Mouse (Mus musculus): Measurements from ENCODE around the gene Usp53. TPM values are rescaled to one million over a fixed set of nuclear protein-coding genes. Genes with fewer than 3 reads are reported as not detected.

Gene Usp53
- 10.4 and 14.7 TPM in 2 replicates for polyA plus RNA-seq (2011; ENCODE audit: insufficient read length, low read depth, missing spikeins)

- Histone ChIP-seq H3K4me3 (ENCODE audit: insufficient read depth, low read length) (peak within 1 kb of the TSS; percentile 92), H3K27ac (ENCODE audit: insufficient read depth, low read length) (peak within 1 kb of the TSS; percentile 93), H3K4me1 (ENCODE audit: control insufficient read depth, insufficient read depth, low read length) (peaks cover 2% of the 10 kb centered on the region)
- TF ChIP-seq POLR2A (IDR thresholded peaks at IDR 0.05; ENCODE audit: low read depth, low read length) (peak; percentile 75), CTCF (IDR thresholded peaks at IDR 0.05; ENCODE audit: borderline replicate concordance, insufficient read depth, low read length) (no peak)
Measured at GRCm38 (mm10) chr3:122984249-122985182, at the start of gene Usp53. Gene Usp53, minus strand, starts transcription at chr3:122984510.

GRCm38 (mm10) chr3:123033804-123034203, 49.5 kb upstream of the Usp53 start:
- no peak overlapping the region for H3K27ac ChIP-seq (ENCODE audit: insufficient read depth, low read length)
- no peaks in the 10 kb centered on the region for H3K4me1 ChIP-seq (ENCODE audit: control insufficient read depth, insufficient read depth, low read length)
- TF ChIP-seq POLR2A (IDR thresholded peaks at IDR 0.05; ENCODE audit: low read depth, low read length) (no peak), CTCF (IDR thresholded peaks at IDR 0.05; ENCODE audit: borderline replicate concordance, insufficient read depth, low read length) (no peak)
- no peak overlapping the region for H3K4me3 ChIP-seq (ENCODE audit: insufficient read depth, low read length)

GRCm38 (mm10) chr3:123025634-123026033, 41.3 kb upstream of the Usp53 start:
- TF ChIP-seq CTCF (IDR thresholded peaks at IDR 0.05; ENCODE audit: borderline replicate concordance, insufficient read depth, low read length) (no peak), POLR2A (IDR thresholded peaks at IDR 0.05; ENCODE audit: low read depth, low read length) (no peak)
- Histone ChIP-seq H3K27ac (ENCODE audit: insufficient read depth, low read length) (no peak overlapping the region), H3K4me3 (ENCODE audit: insufficient read depth, low read length) (no peak overlapping the region), H3K4me1 (ENCODE audit: control insufficient read depth, insufficient read depth, low read length) (no peaks in the 10 kb centered on the region)

- TF ChIP-seq POLR2A (IDR thresholded peaks at IDR 0.05; ENCODE audit: low read depth, low read length) (no peak), CTCF (IDR thresholded peaks at IDR 0.05; ENCODE audit: borderline replicate concordance, insufficient read depth, low read length) (no peak)
- Histone ChIP-seq H3K27ac (ENCODE audit: insufficient read depth, low read length) (no peak overlapping the region), H3K4me1 (ENCODE audit: control insufficient read depth, insufficient read depth, low read length) (no peaks in the 10 kb centered on the region), H3K4me3 (ENCODE audit: insufficient read depth, low read length) (no peak overlapping the region)
Measured at GRCm38 (mm10) chr3:123024496-123025234, 40.4 kb upstream of the Usp53 start.

GRCm38 (mm10) chr3:123018792-123019191, 34.5 kb upstream of the Usp53 start:
- peak overlapping the region; percentile 91 for H3K27ac ChIP-seq (ENCODE audit: insufficient read depth, low read length)
- H3K4me1 ChIP-seq (ENCODE audit: control insufficient read depth, insufficient read depth, low read length): peaks cover 4% of the 10 kb centered on the region
- no peak overlapping the region for H3K4me3 ChIP-seq (ENCODE audit: insufficient read depth, low read length)
- TF ChIP-seq POLR2A (IDR thresholded peaks at IDR 0.05; ENCODE audit: low read depth, low read length): no peak
- TF ChIP-seq CTCF (IDR thresholded peaks at IDR 0.05; ENCODE audit: borderline replicate concordance, insufficient read depth, low read length): no peak

GRCm38 (mm10) chr3:123013476-123013875, 29.2 kb upstream of the Usp53 start:
- Histone ChIP-seq H3K4me1 (ENCODE audit: control insufficient read depth, insufficient read depth, low read length) (no peaks in the 10 kb centered on the region; the same call in 1 of the 2 replicates), H3K27ac (ENCODE audit: insufficient read depth, low read length) (no peak overlapping the region), H3K4me3 (ENCODE audit: insufficient read depth, low read length) (no peak overlapping the region)
- TF ChIP-seq POLR2A (IDR thresholded peaks at IDR 0.05; ENCODE audit: low read depth, low read length): no peak
- TF ChIP-seq CTCF (IDR thresholded peaks at IDR 0.05; ENCODE audit: borderline replicate concordance, insufficient read depth, low read length): no peak

GRCm38 (mm10) chr3:123009417-123009816, 25.1 kb upstream of the Usp53 start:
- no peaks in the 10 kb centered on the region; the same call in 1 of the 2 replicates for H3K4me1 ChIP-seq (ENCODE audit: control insufficient read depth, insufficient read depth, low read length)
- TF ChIP-seq POLR2A (IDR thresholded peaks at IDR 0.05; ENCODE audit: low read depth, low read length): no peak
- TF ChIP-seq CTCF (IDR thresholded peaks at IDR 0.05; ENCODE audit: borderline replicate concordance, insufficient read depth, low read length): no peak

GRCm38 (mm10) chr3:123007386-123007785, 23.1 kb upstream of the Usp53 start:
- Histone ChIP-seq H3K27ac (ENCODE audit: insufficient read depth, low read length) (peak overlapping the region; percentile 71; the same call in 1 of the 2 replicates), H3K4me1 (ENCODE audit: control insufficient read depth, insufficient read depth, low read length) (no peaks in the 10 kb centered on the region; the same call in 1 of the 2 replicates), H3K4me3 (ENCODE audit: insufficient read depth, low read length) (no peak overlapping the region)
- TF ChIP-seq CTCF (IDR thresholded peaks at IDR 0.05; ENCODE audit: borderline replicate concordance, insufficient read depth, low read length) (no peak), POLR2A (IDR thresholded peaks at IDR 0.05; ENCODE audit: low read depth, low read length) (no peak)

More at GRCm38 (mm10) chr3:123009417-123009816, 25.1 kb upstream of the Usp53 start:
- peak overlapping the region; percentile 40; the same call in 1 of the 2 replicates for H3K27ac ChIP-seq (ENCODE audit: insufficient read depth, low read length)
- no peak overlapping the region for H3K4me3 ChIP-seq (ENCODE audit: insufficient read depth, low read length)

GRCm38 (mm10) chr3:123001053-123001452, 16.7 kb upstream of the Usp53 start:
- Histone ChIP-seq H3K4me3 (ENCODE audit: insufficient read depth, low read length) (no peak overlapping the region), H3K4me1 (ENCODE audit: control insufficient read depth, insufficient read depth, low read length) (no peaks in the 10 kb centered on the region), H3K27ac (ENCODE audit: insufficient read depth, low read length) (no peak overlapping the region)
- no peak for TF ChIP-seq POLR2A (IDR thresholded peaks at IDR 0.05; ENCODE audit: low read depth, low read length)
- no peak for TF ChIP-seq CTCF (IDR thresholded peaks at IDR 0.05; ENCODE audit: borderline replicate concordance, insufficient read depth, low read length)

All from embryonic fibroblast, embryonic 13.5 days (primary cell).